Mouse (Mus musculus) urinary bladder, adult 2 months (tissue): ENCODE measurements around the gene Arid3a. TPM values are rescaled to one million over a fixed set of nuclear protein-coding genes. Genes with fewer than 3 reads are reported as not detected.
"Not testable (repeated sequence)": the region's sequence is repeated elsewhere in the genome, so short reads cannot be mapped to it uniquely, and the experiment has no call there.

Source experiments
- DNase-seq: peaks from one replicate; pipeline ENCODE4 v3.0.0; 2022; ENCODE audit warnings: low spot score
- polyA plus RNA-seq: library from polyadenylated mRNA; depleted of rRNA; stranded (reverse); fragments of >200 nt; gene quantifications from 2 replicates; pipeline ENCODE4 v1.2.3, GENCODE M21; 2012; rRNA removed

Gene Arid3a
- polyA plus RNA-seq: 3.8 and 4.1 TPM in 2 replicates

DNA sequence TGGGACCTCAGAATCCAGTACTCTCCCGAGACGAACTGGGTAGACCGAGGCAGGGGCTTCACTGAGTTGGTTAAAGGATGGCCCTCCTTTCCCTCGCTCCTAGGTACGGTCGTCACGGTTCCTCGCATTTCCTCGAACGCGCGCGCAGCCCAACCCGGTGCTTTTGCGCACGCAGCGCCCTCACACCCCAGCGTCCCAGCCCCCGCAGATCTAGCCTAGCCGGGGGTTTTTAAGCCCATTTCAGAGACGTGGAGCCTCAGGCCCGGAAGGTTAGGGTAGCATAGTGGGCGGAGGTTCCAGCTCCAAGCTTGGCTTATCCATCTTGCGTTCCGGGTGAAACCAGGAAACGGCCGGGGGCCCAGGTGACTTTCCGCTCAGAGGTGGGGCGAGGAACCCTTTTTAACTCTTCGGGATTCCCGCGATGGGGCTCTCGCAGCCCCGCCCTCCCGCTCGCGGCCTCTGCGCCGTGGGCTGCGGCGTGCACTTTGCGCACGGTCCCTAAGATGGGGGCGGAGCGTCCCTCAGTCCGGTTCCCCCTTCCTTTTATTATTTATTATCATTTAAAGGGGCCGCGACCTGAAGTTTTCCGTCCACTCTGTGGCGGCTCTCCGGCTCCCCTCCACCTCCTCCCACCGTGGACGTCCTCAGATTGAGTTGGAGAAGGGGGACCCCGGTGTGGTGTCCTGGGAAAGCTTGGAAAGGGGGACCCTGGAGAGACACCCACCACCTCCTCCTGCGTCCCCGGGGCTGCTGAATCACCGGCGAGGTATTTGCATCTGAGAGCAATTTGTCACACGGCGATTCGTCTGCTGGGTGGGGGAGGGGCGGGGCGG, at the start of gene Arid3a:
TSS of gene Arid3a (plus strand) at position 553 of the 833 bp plus-strand sequence.
- DNase-seq: peak; percentile 74

DNA sequence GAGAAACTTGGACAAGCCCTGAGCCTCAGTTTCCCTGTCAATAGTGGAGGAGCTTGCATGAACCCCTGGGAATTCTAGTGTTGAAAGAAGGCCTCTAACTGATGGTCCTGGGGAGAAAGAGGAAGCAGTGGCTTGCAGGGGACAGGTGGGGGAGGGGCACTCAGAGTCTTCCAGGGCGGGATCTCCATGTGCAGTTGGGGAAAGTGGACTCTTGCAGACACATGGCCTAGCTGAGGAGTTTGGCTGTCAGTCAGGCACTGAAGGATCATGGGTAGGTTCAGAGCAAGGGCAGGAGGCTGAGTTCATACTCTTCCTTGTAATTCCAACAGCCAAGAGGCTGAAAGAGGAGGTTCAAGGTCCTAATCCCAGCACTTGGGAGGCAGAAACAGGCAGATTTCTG, 49.7 kb upstream of the Arid3a start:
- DNase-seq: no peak

DNA sequence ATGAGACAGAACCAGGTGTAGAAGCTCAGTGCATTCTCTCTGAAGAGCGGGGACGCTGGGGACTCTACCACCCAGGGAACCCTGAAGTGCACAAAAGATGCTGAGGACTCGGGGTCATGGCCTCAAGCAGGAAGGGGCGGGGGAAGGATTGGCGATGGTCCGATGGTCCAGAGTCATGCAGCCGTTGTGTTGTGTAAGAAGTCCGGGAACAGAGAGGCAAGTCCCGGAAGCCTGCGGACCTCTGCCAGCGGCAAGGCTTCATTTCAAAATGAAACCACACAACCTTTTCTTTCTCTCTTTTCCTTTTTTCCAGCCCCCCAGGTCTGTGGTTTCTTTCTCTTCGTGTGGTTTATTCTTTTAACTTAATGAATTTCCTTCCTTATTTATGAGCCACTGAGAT, 49.1 kb upstream of the Arid3a start:
- DNase-seq: no peak

DNA sequence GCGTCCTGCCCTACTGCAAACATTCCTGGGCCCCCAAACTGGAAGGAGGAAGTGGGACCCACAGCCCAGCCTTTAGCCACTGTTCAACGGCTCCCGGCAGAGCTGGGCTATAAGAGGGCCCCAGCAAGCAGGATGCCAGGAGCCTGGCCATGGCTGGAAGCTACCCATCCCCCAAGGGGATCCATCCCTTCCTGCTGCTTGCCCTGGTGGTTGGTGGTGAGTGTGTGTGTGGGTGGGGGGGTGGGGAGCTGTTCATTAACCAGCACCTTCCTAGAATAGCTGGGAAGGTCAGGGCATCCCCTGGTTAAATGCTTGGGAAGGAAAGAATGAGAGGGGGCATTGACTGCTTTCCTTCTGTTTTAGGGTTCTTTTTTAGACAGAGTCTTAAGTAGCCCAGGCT, 47.3 kb upstream of the Arid3a start:
- DNase-seq: no peak

DNA sequence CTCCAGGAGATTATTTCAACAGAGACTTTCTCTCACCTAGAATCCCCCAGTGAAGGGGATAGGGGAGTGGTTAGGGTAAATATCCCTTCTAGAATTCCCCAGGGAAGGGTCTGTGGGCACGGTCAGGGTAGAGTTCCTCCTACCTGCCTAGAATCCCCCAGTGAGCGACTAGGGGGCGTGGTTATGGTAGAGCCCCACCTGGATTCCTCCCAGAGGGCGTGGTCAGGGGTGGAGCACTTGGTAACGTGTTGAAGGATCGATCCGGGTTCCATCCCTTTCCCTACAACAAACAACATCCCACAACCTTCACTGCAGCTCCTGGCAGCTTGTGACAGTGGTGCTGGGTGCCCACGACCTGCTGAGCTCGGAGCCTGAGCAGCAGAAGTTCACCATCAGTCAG, 46.1 kb upstream of the Arid3a start:
- DNase-seq: no peak

DNA sequence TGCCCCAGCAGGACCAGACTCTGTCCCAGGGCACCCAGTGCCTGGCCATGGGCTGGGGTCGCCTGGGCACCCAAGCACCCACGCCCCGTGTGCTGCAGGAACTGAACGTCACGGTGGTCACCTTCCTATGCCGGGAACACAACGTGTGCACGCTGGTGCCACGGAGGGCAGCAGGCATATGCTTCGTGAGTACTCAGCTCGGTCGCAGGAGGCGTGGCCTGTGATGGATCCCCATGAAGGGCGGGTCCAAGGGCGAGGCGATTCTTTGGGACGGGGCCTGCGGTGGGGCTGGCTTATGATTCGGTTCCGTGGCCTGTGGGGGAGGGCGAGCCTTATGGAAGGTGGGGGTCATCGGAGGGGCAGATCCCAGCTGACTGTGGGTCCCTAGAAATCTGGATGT, 44.9 kb upstream of the Arid3a start:
- no peak for DNase-seq

DNA sequence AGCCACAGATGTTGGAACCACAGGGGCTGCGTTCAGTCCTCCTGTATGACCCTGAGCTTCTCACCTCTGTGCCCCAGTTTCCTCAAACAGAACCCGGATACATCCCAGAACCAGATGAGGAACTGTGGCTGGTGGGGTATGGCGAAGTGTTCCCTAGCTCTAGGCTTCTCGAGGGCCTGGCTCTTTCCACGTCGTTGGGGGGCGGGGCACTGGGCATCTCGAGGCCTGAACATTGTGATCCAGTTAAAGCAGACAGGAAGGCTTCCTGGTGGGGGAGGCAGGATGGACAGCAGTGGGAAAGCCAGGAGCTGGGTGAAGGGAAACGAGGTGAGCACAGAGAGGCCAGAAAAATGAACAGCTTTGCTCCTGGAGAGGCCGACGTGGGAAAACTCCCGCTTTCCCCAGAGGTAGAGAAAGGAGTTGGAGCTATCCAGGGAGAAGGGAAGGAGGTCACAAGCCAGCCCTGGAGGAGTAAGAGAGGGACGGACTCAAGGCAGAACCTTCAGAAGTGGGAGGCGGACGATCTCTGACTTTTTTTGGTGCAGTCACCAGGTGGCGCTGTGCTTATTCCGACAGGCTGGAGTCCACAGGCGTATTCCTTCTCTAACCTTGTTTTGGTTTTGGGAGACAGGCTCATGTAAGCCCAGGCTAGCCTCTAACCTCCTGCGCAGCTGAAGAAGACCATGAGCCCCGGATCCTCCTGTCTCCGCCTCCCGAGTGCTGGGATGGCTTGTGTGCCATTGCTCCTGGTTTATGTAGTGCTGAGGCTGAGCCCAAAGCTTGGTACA, 43.4 kb upstream of the Arid3a start:
- DNase-seq: no peak

DNA sequence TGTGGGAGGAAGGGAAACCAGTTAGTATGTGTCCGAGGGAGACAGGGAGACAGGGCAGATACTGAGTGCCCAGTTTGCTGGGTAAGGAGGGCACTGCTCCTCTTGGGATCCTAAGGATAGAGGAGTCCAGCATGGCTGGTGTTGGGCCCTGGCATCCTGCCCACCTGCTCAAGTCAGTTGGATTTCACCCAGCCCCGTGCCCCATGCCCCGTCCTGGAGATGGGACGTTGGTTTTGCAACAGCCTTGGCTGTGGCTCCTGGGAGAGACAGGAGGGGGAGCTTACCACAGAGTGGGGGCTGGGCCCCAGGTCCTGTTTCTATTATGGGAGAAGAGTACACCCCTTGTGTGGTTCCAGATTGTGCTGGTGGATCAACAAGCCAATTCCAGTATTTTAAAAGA, 42.4 kb upstream of the Arid3a start:
- DNase-seq: no peak

DNA sequence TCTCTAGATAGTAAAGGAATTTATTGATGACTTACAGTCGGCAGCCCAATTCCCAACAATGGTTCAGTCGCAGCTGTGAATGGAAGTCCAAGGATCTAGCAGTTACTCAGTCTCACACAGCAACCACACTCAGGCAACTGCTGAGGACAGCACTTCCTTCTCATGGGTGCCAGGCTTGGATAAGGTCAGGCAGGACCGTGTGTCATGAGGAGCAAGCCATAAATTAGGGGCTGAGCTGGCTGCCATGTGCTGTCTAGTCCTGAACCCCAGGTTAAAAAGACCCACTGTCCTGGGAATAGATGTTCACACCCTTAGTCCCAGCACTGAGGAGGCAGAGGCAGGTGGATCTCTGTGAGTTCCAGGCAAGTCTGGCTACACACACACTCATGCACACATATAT, 41.9 kb upstream of the Arid3a start:
- not testable (repeated sequence) for DNase-seq

DNA sequence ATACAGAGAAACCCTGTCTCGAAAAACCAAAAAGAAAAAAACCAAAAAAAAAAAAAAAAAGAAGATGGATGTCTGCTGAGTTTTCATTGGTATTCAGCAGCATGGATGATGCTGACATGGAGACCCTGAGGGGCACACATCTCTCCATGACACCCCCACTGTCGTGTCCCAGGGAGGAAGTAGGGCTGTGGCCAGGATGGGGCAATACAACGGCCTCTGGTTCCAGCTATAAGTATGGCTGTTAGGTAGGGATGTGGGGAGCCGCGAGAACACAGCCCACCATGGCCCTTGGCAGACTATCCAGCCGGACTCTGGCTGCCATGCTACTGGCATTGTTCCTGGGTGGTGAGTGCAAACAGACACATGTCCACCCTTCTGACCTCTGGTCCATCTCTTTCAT, 40.8 kb upstream of the Arid3a start, which contains the start of gene Elane:
TSS of gene Elane (plus strand) at position 194 of the 400 bp plus-strand sequence.
- no peak for DNase-seq

DNA sequence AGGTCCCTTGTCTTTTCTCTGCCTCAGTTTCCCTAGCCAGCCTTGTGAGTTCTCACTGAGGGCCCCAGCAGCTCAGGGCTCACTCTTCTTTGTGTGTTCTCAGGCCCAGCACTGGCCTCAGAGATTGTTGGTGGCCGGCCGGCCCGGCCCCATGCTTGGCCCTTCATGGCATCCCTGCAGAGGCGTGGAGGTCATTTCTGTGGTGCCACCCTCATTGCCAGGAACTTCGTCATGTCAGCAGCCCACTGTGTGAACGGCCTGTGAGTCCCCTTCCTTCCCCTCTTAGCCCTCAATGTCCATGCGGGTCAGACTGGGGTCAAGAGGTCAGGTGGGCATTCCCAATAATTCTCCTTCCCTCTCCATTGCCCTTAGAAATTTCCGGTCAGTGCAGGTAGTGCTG, 40.2 kb upstream of the Arid3a start:
- DNase-seq: no peak

DNA sequence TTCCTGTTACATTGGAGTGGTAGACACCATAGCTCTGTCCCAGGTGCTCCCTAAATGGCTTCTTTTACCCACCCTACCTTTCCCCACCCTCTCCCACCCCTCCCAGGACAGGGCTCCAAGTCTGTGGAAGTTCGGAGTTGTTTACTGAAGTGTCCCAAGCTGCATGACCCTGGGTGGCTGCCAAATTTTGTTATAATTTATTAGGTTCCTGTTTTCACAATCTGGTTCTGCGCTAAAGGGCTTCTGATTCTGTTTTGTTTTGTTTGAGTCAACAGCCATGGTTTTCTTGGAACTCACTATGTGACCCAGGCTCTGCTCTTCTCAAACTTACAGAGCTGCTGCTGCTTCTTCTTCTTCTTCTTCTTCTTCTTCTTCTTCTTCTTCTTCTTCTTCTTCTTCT, 37.5 kb upstream of the Arid3a start:
- DNase-seq: no peak

DNA sequence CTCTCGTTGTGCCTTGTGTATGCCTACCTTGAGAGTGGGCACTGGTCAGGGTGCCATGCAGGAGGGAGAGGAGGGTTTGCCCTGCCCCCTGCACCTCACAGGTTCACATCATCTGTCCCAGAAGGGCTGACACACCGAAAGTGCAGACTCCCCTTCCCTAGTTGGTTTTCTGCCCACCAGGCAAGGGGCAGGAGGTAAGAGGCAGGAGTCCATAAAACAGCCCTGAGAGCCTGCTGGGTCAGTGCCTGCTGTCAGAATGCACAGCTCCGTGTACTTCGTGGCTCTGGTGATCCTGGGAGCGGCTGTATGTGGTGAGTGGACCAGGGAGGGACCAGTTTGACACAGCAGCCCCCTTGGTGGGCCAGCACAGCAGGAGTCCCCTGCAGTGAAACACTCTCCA, 36.2 kb upstream of the Arid3a start, which contains the start of gene Cfd:
TSS of gene Cfd (plus strand) at position 184 of the 400 bp plus-strand sequence.
- no peak for DNase-seq

DNA sequence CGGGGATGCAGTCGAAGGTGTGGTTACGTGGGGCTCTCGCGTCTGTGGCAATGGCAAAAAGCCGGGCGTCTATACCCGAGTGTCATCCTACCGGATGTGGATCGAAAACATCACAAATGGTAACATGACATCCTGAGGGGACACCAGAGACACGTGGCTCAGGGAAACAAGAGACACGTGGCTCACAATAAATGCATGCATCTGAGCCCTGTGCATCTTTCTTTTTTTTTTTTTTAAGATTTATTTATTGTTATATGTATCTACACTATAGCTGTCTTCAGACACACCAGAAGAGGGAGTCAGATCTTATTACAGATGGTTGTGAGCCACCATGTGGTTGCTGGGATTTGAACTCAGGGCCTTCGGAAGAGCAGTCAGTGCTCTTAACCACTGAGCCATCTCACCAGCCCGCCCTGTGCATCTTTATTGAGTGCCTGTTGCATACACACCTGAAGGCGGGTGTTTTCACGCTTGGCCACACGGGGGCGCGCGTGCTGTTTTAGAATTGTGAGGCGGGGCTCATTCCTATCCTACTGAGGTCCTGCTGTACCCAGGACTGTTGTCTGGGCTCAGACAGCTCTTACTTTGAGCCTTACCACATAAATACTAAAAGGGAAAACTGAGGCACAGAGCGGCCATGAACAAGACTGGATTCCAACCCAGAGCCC, 34.3 kb upstream of the Arid3a start:
- DNase-seq: peak; percentile 68

DNA sequence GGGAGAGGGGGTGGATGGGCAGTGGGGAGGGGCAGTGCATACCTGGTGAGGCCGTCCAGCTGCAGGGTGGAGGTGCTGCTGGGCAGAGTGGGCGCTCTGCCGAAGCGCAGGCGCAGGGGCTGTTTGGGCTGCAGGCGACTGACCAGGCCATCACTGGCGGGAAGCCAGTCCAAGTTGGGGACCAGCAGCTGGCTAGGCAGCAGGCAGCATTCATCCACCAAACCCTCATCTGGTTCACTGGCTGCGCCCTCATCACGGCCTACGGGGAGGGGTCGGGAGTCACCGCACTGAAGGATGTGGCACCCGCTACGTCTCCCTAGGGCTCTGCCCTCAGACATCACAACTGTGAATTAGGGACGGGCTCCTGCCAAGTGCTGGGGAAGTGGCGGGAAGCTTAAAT, 30.5 kb upstream of the Arid3a start:
- no peak for DNase-seq

DNA sequence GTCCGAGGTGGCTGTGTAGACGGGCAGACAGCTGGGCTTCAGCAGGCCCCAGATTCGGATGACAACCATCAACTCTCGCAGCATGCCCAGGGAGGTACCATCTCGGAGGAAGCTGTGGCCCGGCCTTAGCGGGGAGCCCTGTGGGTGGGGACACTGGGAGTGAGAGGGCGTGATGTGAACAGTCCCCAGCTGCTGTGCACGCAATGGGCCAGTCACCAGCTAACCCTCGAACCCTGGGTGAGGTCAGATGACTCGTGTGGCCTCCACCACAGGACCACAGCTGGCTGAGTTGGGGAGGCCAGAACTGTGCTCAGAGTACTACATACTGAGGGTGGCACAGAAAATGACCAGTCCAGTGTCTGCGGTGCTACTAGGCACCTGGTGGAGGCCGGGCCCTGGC, 30.0 kb upstream of the Arid3a start:
- DNase-seq: no peak

DNA sequence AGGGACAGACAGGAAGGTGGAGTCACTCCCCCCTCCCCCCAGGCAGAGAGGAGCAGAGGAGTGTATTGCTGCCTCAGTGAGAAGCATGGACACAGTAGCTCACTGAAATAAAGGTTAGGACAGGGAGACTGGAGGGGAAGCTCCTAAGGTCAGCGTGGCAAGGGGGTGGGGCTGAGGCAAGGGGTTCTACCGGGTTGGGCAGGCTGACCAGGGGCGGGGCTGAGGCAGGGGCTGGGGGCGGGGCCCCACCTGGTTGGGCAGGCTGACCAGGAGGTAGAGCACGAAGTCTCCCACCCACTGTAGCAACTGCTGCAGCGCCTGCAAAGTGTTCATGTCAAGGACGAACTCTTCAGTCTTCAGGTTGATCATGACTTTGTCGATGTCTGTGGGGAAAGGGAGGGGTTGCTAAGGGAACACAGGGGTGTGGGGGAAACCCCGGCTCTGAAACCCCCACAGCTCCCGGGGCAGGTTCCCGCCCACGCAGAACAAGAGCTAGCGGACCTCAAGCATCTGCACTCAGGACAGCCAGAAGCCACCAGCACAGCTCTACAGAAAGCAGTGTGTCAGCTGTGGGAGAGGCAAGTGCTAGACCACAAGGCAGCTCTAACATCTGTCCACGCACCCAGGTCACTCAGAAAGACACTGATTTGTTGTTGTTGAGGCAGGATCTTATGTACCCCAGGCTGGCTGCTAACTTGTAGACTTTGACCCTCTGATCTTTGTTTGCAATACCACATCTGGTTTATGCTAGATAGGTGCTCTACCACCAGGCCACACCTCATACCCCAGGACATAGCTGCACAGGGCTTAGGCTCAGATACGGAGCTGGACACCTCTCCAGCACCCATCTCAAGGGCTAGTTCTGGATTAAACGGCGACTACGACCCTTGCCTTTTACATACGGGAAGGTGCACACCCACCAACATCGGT, 29.3 kb upstream of the Arid3a start:
- DNase-seq: no peak

DNA sequence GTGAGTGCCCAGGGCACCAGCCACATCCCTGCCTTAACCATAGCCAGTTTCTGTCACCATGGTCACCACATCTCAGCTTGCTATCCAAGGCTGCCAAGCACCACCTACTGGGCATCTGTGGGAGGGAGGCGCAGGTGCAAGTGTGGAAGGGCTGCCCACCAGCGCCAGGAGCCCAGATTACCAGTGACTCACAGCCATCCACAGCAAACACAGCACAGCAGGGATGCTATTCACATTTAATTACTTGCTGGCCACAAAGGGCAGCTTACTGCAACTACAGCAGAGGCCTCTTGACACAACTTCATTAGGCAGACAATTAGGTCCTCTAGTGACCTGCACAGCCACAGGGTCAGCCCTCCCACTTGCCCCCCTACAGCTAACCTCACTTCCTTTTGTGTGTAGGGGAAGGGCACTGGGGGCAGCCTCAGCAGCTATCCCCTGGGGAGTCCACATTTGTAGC, 25.9 kb upstream of the Arid3a start:
- DNase-seq: no peak

DNA sequence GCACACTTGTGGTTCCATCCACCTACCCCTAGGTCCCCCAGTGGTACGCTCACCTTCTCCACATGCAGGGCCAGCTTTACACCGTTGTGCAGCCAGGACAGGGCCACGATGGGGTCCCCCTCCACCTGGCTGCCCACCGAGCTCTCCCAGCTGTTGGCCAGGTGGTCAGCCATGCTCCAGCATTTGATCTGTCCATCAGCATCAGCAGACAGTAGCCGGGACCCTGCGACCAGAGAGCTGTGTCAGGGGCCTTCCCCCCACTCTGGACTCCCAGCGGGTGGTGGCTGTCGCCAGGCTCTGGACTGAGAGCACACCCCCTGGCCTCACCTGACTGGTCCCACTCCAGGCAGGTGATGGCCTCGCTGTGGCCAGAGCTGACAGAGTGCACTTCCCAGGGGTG, 20.1 kb upstream of the Arid3a start:
- DNase-seq: no peak

DNA sequence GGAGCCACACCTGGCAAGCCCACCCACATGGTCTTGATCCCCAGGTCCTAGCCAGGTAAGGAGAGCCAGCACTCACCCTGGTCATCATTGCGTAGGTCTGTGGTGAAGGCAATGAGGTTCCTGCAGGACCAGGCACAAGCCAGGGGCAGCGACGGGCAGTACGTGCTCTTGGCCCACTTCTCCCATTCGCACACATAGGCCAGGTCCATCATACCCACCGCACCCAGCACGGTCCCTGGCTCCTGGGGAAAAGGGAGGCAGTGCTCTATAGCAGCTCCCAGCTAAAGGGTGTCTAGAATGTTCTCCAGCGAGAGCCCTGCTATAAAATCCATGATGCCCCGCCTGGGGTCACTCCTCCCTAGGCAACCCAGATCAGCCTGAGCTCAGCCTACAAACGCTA, 19.4 kb upstream of the Arid3a start:
- no peak for DNase-seq
